Mouse (Mus musculus): ENCODE data around the gene Krtap3-2. TPM values are rescaled to one million over a fixed set of nuclear protein-coding genes. Genes with fewer than 3 reads are reported as not detected.

The Krtap3-2 gene
- total RNA-seq, 1 experiment from 2014 or later = not detected

DNA sequence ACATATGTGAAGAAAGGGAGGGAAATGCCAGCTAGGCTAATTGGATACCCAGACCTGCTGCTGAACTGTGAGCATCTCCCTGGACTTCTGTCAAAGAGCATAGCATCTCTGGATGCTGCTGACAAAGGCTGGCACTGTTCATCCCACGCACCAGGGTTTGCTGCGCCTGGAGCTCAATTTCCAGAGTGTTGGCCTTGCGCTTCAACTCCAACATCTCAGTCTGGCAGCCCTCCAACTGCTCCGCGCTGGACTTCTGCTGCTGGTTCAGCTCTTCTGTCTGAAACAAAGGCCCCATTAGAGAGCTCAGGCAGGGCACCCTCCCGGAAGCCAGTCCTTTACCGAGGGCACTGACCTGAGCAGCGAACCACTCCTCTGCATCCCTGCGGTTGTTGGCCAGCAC, 16.9 kb downstream of the Krtap3-2 start:
- ATAC-seq (replicated peaks in 1 of 2; ENCODE audit: insufficient read depth in 1 of 2, low FRiP score in 2 of 2, low TSS enrichment in 1 of 2, low read depth in 1 of 2, poor library complexity in 2 of 2, severe bottlenecking in 2 of 2) = no peak

GRCm38 (mm10) chr11:99521288-99521860, 35.3 kb downstream of the Krtap3-2 start, which contains the start of gene Krt39:
TSS of gene Krt39 (minus strand) at chr11:99521338.
- ATAC-seq (replicated peaks in 1 of 2; ENCODE audit: insufficient read depth in 1 of 2, low FRiP score in 2 of 2, low TSS enrichment in 1 of 2, low read depth in 1 of 2, poor library complexity in 2 of 2, severe bottlenecking in 2 of 2) = no peak

- ATAC-seq (replicated peaks in 1 of 2; ENCODE audit: insufficient read depth in 1 of 2, low FRiP score in 2 of 2, low TSS enrichment in 1 of 2, low read depth in 1 of 2, poor library complexity in 2 of 2, severe bottlenecking in 2 of 2) = no peak
These were observed 42.6 kb downstream of the Krtap3-2 start for GRCm38 (mm10) chr11:99514098-99514497.

Other genes with a start within 250 kb of the Krtap3-2 start
- not detected in 2 replicates for gene Krt25, start 233.9 kb downstream of the Krtap3-2 start, total RNA-seq (2017)
- gene Krt26, start 218.9 kb downstream of the Krtap3-2 start, total RNA-seq (2017) = not detected in 2 replicates
- gene Krt27, start 205.7 kb downstream of the Krtap3-2 start, total RNA-seq (2017) = not detected in 2 replicates
- not detected in 2 replicates for gene Krt28, start 181.9 kb downstream of the Krtap3-2 start, total RNA-seq (2017)
- gene Krt10, start 167.5 kb downstream of the Krtap3-2 start, total RNA-seq (2017) = not detected in 2 replicates
- gene Krt12, start 134.6 kb downstream of the Krtap3-2 start, total RNA-seq (2017) = not detected in 2 replicates
- not detected in 2 replicates for gene Krt20, start 118.7 kb downstream of the Krtap3-2 start, total RNA-seq (2017)
- not detected in 2 replicates for gene Krt23, start 63.7 kb downstream of the Krtap3-2 start, total RNA-seq (2017)
- not detected in 2 replicates for gene Krt39, start 35.5 kb downstream of the Krtap3-2 start, total RNA-seq (2017)
- not detected in 2 replicates for gene Krt40, start 13.7 kb downstream of the Krtap3-2 start, total RNA-seq (2017)
- not detected in 2 replicates for gene Krtap3-3, start 6.0 kb downstream of the Krtap3-2 start, total RNA-seq (2017)
- not detected in 2 replicates for gene Gm11939, start 2.6 kb upstream of the Krtap3-2 start, total RNA-seq (2017)
- not detected in 2 replicates for gene Krtap3-1, start 9.8 kb upstream of the Krtap3-2 start, total RNA-seq (2017)
- gene Krtap1-5, start 24.2 kb upstream of the Krtap3-2 start, total RNA-seq (2017) = not detected in 2 replicates
- gene Krtap1-4, start 26.8 kb upstream of the Krtap3-2 start, total RNA-seq (2017) = not detected in 2 replicates
- not detected in 2 replicates for gene Krtap1-3, start 34.5 kb upstream of the Krtap3-2 start, total RNA-seq (2017)
- gene Krtap9-3, start 41.3 kb upstream of the Krtap3-2 start, total RNA-seq (2017) = not detected in 2 replicates
- not detected in 2 replicates for gene Gm11938, start 46.5 kb upstream of the Krtap3-2 start, total RNA-seq (2017)
- gene Gm11937, start 53.3 kb upstream of the Krtap3-2 start, total RNA-seq (2017) = not detected in 2 replicates
- gene Krtap2-4, start 58.0 kb upstream of the Krtap3-2 start, total RNA-seq (2017) = not detected in 2 replicates
- gene Gm11562, start 63.6 kb upstream of the Krtap3-2 start, total RNA-seq (2017) = not detected in 2 replicates
- gene Krtap4-1, start 71.4 kb upstream of the Krtap3-2 start, total RNA-seq (2017) = not detected in 2 replicates
- gene Krtap4-2, start 78.2 kb upstream of the Krtap3-2 start, total RNA-seq (2017) = not detected in 2 replicates
- not detected in 2 replicates for gene Krtap4-7, start 87.2 kb upstream of the Krtap3-2 start, total RNA-seq (2017)
- not detected in 2 replicates for gene Gm11555, start 93.4 kb upstream of the Krtap3-2 start, total RNA-seq (2017)
- not detected in 2 replicates for gene Gm11563, start 102.1 kb upstream of the Krtap3-2 start, total RNA-seq (2017)
- not detected in 2 replicates for gene Krtap4-6, start 109.1 kb upstream of the Krtap3-2 start, total RNA-seq (2017)
- not detected in 2 replicates for gene Gm14190, start 133.9 kb upstream of the Krtap3-2 start, total RNA-seq (2017)
- not detected in 2 replicates for gene Gm14180, start 177.4 kb upstream of the Krtap3-2 start, total RNA-seq (2017)
- gene Gm11595, start 216.1 kb upstream of the Krtap3-2 start, total RNA-seq (2017) = not detected in 2 replicates
- not detected in 2 replicates for gene Krtap4-8, start 223.9 kb upstream of the Krtap3-2 start, total RNA-seq (2017)
- not detected in 2 replicates for gene Krtap4-9, start 228.3 kb upstream of the Krtap3-2 start, total RNA-seq (2017)
- not detected in 2 replicates for gene Gm11596, start 236.6 kb upstream of the Krtap3-2 start, total RNA-seq (2017)
- not detected in 2 replicates for gene Gm11569, start 242.1 kb upstream of the Krtap3-2 start, total RNA-seq (2017)
- gene Gm11554, start 247.6 kb upstream of the Krtap3-2 start, total RNA-seq (2017) = not detected in 2 replicates

Measured in hematopoietic stem cell, adult 5-6 weeks (primary cell).